Mouse (Mus musculus) embryonic fibroblast, embryonic 13.5 days (primary cell): ENCODE measurements around the gene Lrrc58.

Experiments
- CTCF ChIP-seq: IDR thresholded peaks from 2 replicates; pipeline ENCODE4 v1.5.1; 2011; ENCODE audit warnings: mild to moderate bottlenecking, control low read depth, low read length, moderate library complexity, borderline replicate concordance; ENCODE audit not compliant: insufficient read depth
- POLR2A ChIP-seq: IDR thresholded peaks from 2 replicates; pipeline ENCODE4 v1.6.1; 2011; ENCODE audit warnings: low read depth, mild to moderate bottlenecking, control low read depth, low read length, moderate library complexity

- TF ChIP-seq CTCF (no peak), POLR2A (no peak)
These were observed 25.2 kb downstream of the Lrrc58 start for GRCm38 (mm10) chr16:37893381-37893780.
